10 mouse cellular contexts compared by ENCODE assay signal in genomic region chr2:172215508-172216162, GRCm38 (mm10). TPM values are rescaled to one million over a fixed set of nuclear protein-coding genes. Genes with fewer than 3 reads are reported as not detected.
DNase-seq lines count a peak whose midpoint lies in the region; ATAC-seq lines count a peak whose summit lies in the region.
"Had no signal": no experiment of that assay in that cellular context is flagged by ENCODE, and none has a peak within 500 bp of the region (broad histone marks: within the 10 kb centered on the region; RNA-seq: fewer than 3 reads in every experiment).

No protein-coding gene starts in this region.

- H3K4me1 ChIP-seq in hindbrain, embryonic 11.5 days (replicated peaks; ENCODE audit: control insufficient read depth, insufficient read depth, low read length): no peaks in the 10 kb centered on the region
- H3K4me1 ChIP-seq in hindbrain, embryonic 16.5 days (ENCODE audit: control insufficient read depth, insufficient read depth, low read depth, low read length): no peaks in the 10 kb centered on the region; the same call in 1 of the 2 replicates
- H3K4me1 ChIP-seq: embryonic facial prominence, embryonic 13.5 days had no signal

- DNase-seq in hindbrain, embryonic 11.5 days (ENCODE audit: low spot score): peak; percentile 86
- peak; percentile 39 for DNase-seq in CD4-positive helper T cell, adult 2 months (ENCODE audit: low read depth, low spot score)
- peak; percentile 73 for DNase-seq in brain, embryonic 18.5 days (ENCODE audit: low read depth, low spot score)
- peak; percentile 38 for DNase-seq in kidney, postnatal 14 days
- peak; percentile 40 to 48 for DNase-seq in lung, postnatal 4 days
- peak; percentile 38 for DNase-seq in yolk sac, embryonic 10.5 days (ENCODE audit: low spot score)

- H3K36me3 ChIP-seq in hindbrain, embryonic 11.5 days (ENCODE audit: control insufficient read depth, insufficient read depth, low read length): no peaks in the 10 kb centered on the region
- no peaks in the 10 kb centered on the region for H3K36me3 ChIP-seq in hindbrain, embryonic 16.5 days (ENCODE audit: control insufficient read depth, insufficient read depth, low read length)
- H3K36me3 ChIP-seq: embryonic facial prominence, embryonic 13.5 days had no signal

- no peak overlapping the region for H3K27ac ChIP-seq in hindbrain, embryonic 11.5 days (ENCODE audit: low read depth, low read length)
- no peak overlapping the region for H3K27ac ChIP-seq in hindbrain, embryonic 16.5 days (ENCODE audit: low read depth, low read length)
- H3K27ac ChIP-seq: embryonic facial prominence, embryonic 13.5 days; macrophage had no signal

- H3K27me3 ChIP-seq in hindbrain, embryonic 11.5 days (ENCODE audit: control insufficient read depth, insufficient read depth, low read length): no peaks in the 10 kb centered on the region
- H3K27me3 ChIP-seq in hindbrain, embryonic 16.5 days (replicated peaks; ENCODE audit: control insufficient read depth, insufficient read depth, low read length): no peaks in the 10 kb centered on the region; the same call in 1 of the 2 replicates
- H3K27me3 ChIP-seq: embryonic facial prominence, embryonic 13.5 days had no signal

- no peak overlapping the region for H3K9ac ChIP-seq in hindbrain, embryonic 11.5 days (ENCODE audit: low read depth, low read length)
- no peak overlapping the region for H3K9ac ChIP-seq in hindbrain, embryonic 16.5 days (ENCODE audit: low read depth, low read length)
- H3K9ac ChIP-seq: embryonic facial prominence, embryonic 13.5 days had no signal

- H3K4me2 ChIP-seq in hindbrain, embryonic 11.5 days (replicated peaks; ENCODE audit: low read depth, low read length): no peak overlapping the region
- H3K4me2 ChIP-seq in hindbrain, embryonic 16.5 days (ENCODE audit: low read length): no peak overlapping the region
- H3K4me2 ChIP-seq: embryonic facial prominence, embryonic 13.5 days had no signal

- H3K9me3 ChIP-seq in hindbrain, embryonic 11.5 days (ENCODE audit: control insufficient read depth, low read length): no peaks in the 10 kb centered on the region
- no peaks in the 10 kb centered on the region for H3K9me3 ChIP-seq in hindbrain, embryonic 16.5 days (ENCODE audit: control insufficient read depth, low read length)
- H3K9me3 ChIP-seq: embryonic facial prominence, embryonic 13.5 days had no signal

- ATAC-seq in hindbrain, embryonic 11.5 days (ENCODE audit: low FRiP score): no peak
- ATAC-seq in hindbrain, embryonic 16.5 days: no peak
- 0 out of 2 replicates have a peak, but pooled peaks have one; percentile 65 for ATAC-seq in erythroblast, adult 5-6 weeks (replicated peaks; ENCODE audit: low FRiP score, poor library complexity, severe bottlenecking)

- no peak overlapping the region for H3K4me3 ChIP-seq in hindbrain, embryonic 11.5 days (ENCODE audit: low read depth, low read length)
- no peak overlapping the region for H3K4me3 ChIP-seq in hindbrain, embryonic 16.5 days (ENCODE audit: low read length)
- H3K4me3 ChIP-seq: embryonic facial prominence, embryonic 13.5 days had no signal

- 46% methylated on average over 11 of the region's 11 CpGs for WGBS in hindbrain, embryonic 11.5 days
- WGBS in hindbrain, embryonic 16.5 days: 40% methylated on average over 11 of the region's 11 CpGs

RNA-seq across cellular contexts. Expression of gene Mc3r, which starts 32.7 kb away (rescaled TPM):
- polyA plus RNA-seq in hindbrain, embryonic 11.5 days (2014; fragmentation: Nextera tagmentation; extraction: Ambion mirVana): not detected in 2 replicates
- 0.11 and 0.19 TPM in 2 replicates for polyA plus RNA-seq in hindbrain, embryonic 16.5 days (2015; fragmentation: Nextera tagmentation; extraction: Ambion mirVana)
- not detected in 2 replicates for total RNA-seq in erythroblast, adult 5-6 weeks (2015; ENCODE audit: low replicate concordance)
- 0.14 TPM in 1 of 2 replicates, not detected in the other for total RNA-seq in erythroblast, adult 5-6 weeks (2017; ENCODE audit: low replicate concordance)
- polyA plus RNA-seq: embryonic facial prominence, embryonic 13.5 days; macrophage had no signal
